Mouse (Mus musculus): ENCODE measurements around the gene Sh2b2.

Sh2b2 gene

DNA sequence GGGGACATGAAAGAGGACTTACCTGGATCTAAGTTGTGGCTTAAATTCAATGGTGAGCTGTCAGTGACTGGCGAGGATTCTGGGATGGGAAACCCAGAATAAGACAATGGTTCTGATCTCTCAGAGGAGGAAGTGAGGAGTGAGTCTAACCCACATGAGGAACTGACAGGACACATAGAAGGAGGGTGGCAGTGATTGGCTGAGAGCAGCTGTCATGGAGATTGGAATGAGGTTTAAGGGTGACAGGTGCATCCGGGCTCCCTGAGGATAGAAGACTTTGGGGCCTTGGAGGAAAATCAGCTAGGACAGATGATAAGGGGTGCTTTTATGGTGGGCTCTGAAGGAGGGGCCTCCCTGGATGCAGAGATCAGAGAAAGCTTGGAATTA is at the start of gene Sh2b2:
Gene Sh2b2, minus strand, starts transcription at position 105 of the 387 bp plus-strand sequence.
- no peak for DNase-seq (ENCODE audit: low read depth, low spot score)

DNA sequence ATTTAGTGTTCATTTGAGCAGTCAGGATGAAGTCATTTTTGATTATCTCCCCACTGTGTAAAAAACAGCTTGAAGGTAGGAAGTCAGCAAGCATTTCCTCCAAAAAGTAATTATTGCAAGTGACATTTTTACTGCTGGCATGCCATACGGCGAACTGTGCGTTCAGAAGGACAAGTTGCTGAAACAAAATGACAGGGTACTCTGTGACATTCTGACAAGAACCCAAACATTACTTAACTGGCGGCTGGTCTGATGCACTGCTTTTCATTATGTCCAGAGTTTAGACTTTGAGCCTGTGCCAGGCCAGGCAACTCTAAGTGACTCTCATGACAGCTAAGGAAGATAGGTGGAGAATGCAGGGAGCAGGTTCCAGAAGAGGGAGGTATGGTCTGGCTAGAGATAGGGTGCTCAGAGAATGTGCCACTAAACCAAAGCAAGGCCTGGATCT is 46.6 kb upstream of the Sh2b2 start:
- DNase-seq (ENCODE audit: low read depth, low spot score), result no peak

GRCm38 (mm10) chr5:136292361-136292760 is 46.0 kb upstream of the Sh2b2 start:
- DNase-seq (ENCODE audit: low read depth, low spot score), result no peak

DNA sequence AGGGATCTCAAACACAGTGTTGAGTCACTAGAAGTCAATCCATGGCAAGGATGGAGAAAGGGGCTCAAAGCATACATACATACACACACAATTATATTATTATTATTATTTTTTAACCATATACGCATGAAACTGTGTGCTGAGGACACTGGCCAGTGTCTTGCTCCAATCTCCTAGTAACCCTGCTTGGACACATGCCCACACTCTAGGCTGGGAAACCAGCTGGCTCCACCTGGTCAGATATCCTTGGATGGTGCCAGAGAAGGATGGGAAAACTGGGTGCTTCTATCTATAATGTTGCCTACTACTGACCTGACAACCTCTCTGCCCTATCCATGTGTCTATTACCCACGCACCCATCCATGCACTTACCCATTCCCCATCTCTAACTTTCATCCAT is 45.2 kb upstream of the Sh2b2 start:
- DNase-seq (ENCODE audit: low read depth, low spot score), result no peak

DNA sequence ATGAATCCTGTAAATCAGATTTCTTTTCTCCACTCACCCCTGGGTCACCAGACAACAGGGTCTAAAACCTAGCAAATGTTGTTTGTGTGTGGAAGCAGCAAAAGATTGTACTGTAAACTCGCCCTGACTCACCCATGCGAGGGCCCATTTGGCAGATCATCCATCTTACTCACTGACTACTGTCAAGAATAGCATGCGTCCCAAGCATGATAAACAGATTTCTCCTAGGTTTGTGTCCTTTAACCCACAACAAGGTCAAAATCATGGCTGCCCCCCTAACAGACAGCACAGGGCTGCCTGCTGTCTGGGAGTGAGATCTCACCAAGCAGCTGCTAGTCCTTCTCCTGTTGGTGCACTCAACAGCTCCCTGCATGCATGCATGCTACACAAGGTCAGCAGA is 43.4 kb upstream of the Sh2b2 start:
- no peak for DNase-seq (ENCODE audit: low read depth, low spot score)

GRCm38 (mm10) chr5:136288351-136289081 is 42.2 kb upstream of the Sh2b2 start:
- DNase-seq (ENCODE audit: low read depth, low spot score), result no peak

DNA sequence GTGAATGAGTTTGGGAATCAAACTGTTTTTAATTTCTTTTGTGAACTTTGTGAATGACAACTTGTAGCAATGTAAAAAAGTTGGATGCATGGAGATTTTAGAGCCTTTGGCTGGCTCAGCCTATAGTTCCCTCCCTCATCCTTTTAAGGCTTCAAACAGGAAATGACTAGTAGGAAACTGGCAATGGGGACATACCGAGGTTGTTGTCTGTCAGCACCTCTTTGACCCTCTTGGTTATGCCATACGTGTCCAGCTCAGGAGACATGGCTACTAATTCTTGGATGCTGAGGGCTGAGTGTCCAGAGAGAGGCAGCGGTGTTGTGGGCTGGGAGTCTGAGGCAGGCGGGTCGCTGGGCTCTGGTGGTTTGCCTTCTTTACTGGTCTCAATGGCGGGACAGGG is 40.2 kb upstream of the Sh2b2 start:
- no peak for DNase-seq (ENCODE audit: low read depth, low spot score)

DNA sequence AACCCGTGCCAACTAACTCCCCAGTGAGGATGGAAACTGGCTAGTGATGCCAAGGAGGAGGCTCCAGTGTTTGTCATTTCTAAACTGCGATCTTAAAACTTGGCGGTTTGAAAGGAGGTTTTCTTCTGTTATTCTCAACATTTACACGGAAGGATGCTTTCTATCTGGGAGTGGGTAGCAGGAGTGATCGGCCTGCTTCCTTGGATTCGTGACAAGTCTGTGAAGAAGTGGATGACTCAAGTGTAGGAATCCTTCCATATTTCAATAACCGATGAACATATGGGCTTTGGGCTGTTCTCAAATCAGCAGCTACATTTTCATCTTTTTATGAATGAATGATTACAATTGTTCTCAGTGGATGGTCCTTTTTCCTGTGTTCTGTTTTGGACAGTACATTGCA is 38.8 kb upstream of the Sh2b2 start:
- DNase-seq (ENCODE audit: low read depth, low spot score), result no peak

- peak; percentile 23 for DNase-seq (ENCODE audit: low read depth, low spot score)
Measured at GRCm38 (mm10) chr5:136281351-136281750, 35.0 kb upstream of the Sh2b2 start.

- no peak for DNase-seq (ENCODE audit: low read depth, low spot score)
Measured at GRCm38 (mm10) chr5:136274739-136275138, 28.4 kb upstream of the Sh2b2 start.

GRCm38 (mm10) chr5:136269937-136270336 is 23.6 kb upstream of the Sh2b2 start:
- DNase-seq (ENCODE audit: low read depth, low spot score), result no peak

DNA sequence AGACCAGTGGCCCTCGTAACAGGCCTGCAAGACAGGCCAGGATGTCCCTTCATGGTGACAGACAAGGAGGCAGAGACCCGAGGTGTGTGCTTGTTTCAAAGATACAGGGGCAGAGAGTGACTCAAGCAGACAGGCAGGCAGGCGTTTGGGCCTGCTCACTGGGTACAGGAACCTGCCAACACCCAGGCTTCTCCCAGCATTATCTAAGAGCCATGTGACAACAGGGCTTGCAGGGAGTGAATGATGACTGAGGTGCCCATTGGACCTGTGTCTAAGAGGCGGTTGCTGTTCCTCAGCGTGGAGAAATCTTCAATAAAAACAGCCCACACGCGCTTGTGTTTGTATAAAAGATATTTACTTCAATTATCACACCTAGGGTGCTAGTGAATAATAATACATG is 19.7 kb upstream of the Sh2b2 start:
- no peak for DNase-seq (ENCODE audit: low read depth, low spot score)

DNA sequence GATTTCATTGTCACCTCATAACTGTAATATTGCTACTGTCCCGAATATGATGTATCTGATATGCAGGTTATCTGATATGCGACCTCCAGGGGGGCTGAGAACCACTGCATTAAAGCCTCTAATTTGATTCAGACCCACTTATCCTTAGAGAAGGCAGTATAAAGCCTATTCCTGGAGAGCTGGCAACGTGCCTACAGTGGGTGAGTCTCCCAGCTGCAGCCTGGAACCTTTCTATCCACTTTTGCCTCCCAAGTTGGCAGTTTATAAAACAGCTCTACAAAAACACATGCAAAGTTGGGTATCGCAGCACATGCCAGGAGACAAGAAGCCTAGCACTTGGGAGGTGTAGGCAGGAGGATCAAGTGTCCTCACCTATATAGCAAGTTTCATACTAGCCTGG is 17.0 kb upstream of the Sh2b2 start:
- no peak for DNase-seq (ENCODE audit: low read depth, low spot score)

GRCm38 (mm10) chr5:136258919-136259318 is 12.6 kb upstream of the Sh2b2 start:
- no peak for DNase-seq (ENCODE audit: low read depth, low spot score)

- peak; percentile 75 for DNase-seq (ENCODE audit: low read depth, low spot score)
Measured at GRCm38 (mm10) chr5:136252899-136253298, 6.5 kb upstream of the Sh2b2 start.

DNA sequence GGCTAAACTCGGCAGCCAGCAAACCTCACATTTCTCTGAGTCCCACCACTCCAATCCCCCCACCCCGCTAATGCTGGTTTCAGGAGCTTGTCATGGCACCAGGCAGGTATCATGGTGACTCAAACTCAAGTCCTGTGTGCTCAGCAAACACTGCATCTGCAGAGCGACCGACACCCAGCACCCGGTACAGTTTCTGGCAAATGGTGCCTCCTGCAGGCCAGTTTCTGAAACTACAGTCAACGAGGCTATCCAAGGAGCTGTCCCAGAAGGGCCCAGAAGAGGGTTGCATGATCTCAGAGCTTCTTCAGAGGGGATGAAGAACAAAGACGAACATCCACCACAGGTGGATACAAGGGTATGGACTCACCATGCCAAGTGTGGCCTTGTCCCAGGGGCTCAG is 4.6 kb upstream of the Sh2b2 start:
- DNase-seq (ENCODE audit: low read depth, low spot score), result no peak

DNA sequence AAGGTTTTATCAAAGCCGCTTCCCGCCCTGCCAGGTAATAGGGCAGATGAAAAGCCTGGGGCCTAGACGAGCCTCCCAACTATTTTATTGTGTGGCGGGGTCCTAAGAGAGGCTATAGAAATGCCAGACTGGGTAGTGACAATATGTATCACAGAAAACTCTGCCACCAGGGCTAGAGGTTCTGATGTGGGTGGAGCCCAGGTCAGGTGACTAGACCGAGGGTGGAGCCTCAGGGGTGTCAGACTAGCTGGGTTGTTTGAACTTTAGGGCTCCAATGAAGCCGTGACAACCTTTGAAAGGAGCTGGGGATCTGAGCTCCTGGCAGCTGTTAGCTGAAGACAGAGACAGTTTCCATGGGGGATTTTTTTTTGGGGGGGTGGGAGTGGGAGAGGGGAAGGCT is 2.1 kb upstream of the Sh2b2 start:
- DNase-seq (ENCODE audit: low read depth, low spot score), result no peak

- no peak for DNase-seq (ENCODE audit: low read depth, low spot score)
Measured at GRCm38 (mm10) chr5:136245541-136246451, 560 bp downstream of the Sh2b2 start.

DNA sequence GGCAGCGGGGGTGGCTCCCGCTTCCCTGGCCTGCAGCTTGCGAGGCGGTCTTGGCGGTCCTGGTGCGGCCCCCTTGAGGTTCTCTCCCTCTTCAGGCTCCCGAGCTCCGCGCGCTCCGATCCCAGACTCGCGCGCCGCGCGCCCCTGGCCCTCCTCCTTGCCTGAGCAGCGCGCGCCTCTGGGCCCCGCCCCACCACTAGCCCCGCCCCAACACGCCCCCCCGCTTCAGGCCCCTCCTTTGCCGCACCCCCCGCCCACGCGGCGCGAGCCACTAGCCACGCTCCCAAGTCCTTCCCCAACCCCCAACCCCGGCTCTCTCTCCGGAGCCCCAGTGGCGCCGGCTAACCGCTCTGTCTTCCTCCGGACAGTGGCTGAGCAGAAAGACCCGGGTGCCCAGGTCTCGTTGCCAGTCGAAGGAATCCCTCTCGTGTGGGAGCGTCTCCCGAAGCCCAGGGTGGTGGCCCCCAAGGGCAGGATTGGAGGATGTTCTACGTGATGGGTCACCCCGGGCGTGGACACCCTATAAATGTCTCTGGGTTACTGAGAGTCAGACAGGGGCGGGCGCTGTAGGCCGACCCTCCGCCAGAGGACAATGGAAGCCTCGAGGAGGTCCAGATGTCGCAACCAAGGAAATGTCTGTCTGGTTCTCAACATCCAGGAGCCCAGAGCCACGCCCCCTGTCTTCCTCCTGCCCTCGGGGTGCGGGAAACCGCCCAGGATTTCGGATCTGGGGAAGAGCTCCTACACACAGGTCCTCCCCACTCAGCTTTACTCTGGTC is 1.4 kb downstream of the Sh2b2 start:
- DNase-seq (ENCODE audit: low read depth, low spot score), result peak; percentile 75

DNA sequence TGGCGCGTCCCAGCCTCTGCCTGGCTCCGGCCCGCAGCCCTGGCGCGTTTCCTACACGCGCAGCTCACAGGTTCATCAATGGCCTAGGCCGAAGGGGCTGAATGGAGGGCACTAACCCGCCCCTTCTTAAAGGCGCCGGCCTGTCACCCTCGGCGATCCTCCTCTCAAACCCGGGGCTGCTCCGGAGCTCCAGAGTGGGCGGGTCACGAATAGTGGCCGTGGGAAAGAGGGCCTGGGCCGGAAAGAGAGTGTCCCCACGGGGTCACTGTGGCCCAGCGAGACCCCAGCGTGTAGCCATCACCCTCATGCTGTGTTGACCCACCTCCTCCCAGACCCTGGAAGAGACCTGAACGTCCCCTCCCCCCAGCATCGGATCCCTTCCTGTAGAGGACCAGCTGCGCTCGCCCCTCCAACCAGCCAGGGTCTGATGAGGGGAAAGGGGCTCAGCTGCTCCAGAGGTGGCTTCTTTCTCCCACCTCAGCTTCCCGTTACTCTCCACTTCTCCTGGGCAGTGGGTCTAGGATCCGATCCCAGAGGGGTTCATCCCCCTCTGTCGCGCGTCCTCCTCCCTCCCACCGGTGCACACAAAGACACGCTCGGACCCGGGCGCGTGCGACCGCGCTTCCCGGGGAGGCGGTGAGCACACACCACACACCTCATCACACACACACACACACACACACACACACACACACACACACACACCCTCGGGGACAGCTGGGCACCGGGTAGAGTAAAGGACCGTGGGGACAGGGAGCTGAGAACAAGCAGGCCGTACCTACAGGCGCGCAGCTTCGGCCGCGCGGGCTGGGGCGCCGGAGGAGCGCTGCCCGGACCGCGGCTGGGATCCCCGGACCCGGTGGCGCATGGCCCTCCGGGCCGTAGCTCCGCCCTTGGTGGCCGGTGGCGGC is 2.2 kb downstream of the Sh2b2 start:
- no peak for DNase-seq (ENCODE audit: low read depth, low spot score)

- no peak for DNase-seq (ENCODE audit: low read depth, low spot score)
Measured at GRCm38 (mm10) chr5:136241161-136241560, 5.2 kb downstream of the Sh2b2 start.
